In genomic region chr12:24830766-24831152, GRCm38 (mm10) we compare ENCODE assay signal across 7 mouse cellular contexts. TPM values are rescaled to one million over a fixed set of nuclear protein-coding genes. Genes with fewer than 3 reads are reported as not detected.
DNase-seq lines count a peak whose midpoint lies in the region; ATAC-seq and TF ChIP-seq lines count a peak whose summit lies in the region.

Gene Mboat2, plus strand, starts transcription at chr12:24830879.

- TF ChIP-seq CTCF in E14TG2a.4 (conservative IDR thresholded peaks at IDR 0.05; ENCODE audit: low read length): no peak

- H3K4me2 ChIP-seq in hindbrain, embryonic 14.5 days (replicated peaks): peak within 1 kb of the TSS; percentile 88

- WGBS in forebrain, embryonic 10.5 days: under 1% methylated on average over 24 of the region's 24 CpGs
- WGBS in hindbrain, embryonic 14.5 days: under 1% methylated on average over 24 of the region's 24 CpGs

- peaks cover 9% of the 10 kb centered on the region for H3K27me3 ChIP-seq in E14TG2a.4 (ENCODE audit: insufficient read depth, low read length)
- no peaks in the 10 kb centered on the region for H3K27me3 ChIP-seq in forebrain, embryonic 10.5 days (ENCODE audit: poor library complexity, severe bottlenecking)
- no peaks in the 10 kb centered on the region for H3K27me3 ChIP-seq in hindbrain, embryonic 14.5 days (ENCODE audit: control insufficient read depth, insufficient read depth, low read length)

- DNase-seq in forebrain, embryonic 10.5 days (ENCODE audit: extremely low spot score, low spot score): no peak
- DNase-seq in hindbrain, embryonic 14.5 days (ENCODE audit: low spot score): peak; percentile 73
- peak; percentile 39 to 54 for DNase-seq in left cerebral cortex, adult 18-20 months (ENCODE audit: low spot score in 2 of 2)
- DNase-seq in lung, postnatal 25 days (ENCODE audit: low spot score): peak; percentile 34
- DNase-seq in right cerebral cortex, postnatal 36 days (ENCODE audit: low spot score in 2 of 2): peak; percentile 17 to 24

- peak within 1 kb of the TSS; percentile 100 for H3K9ac ChIP-seq in hindbrain, embryonic 14.5 days

- H3K9me3 ChIP-seq in E14TG2a.4 (ENCODE audit: low read length): no peaks in the 10 kb centered on the region
- H3K9me3 ChIP-seq in forebrain, embryonic 10.5 days: no peaks in the 10 kb centered on the region
- H3K9me3 ChIP-seq in hindbrain, embryonic 14.5 days (ENCODE audit: control insufficient read depth, low read length): no peaks in the 10 kb centered on the region

- peaks cover 32% of the 10 kb centered on the region for H3K4me1 ChIP-seq in E14TG2a.4 (replicated peaks; ENCODE audit: low read depth, low read length)
- peaks cover 42% of the 10 kb centered on the region for H3K4me1 ChIP-seq in forebrain, embryonic 10.5 days
- H3K4me1 ChIP-seq in hindbrain, embryonic 14.5 days (replicated peaks; ENCODE audit: control insufficient read depth, insufficient read depth, low read length): peaks cover 50% of the 10 kb centered on the region

- peak within 1 kb of the TSS; percentile 99 for H3K27ac ChIP-seq in forebrain, embryonic 10.5 days
- H3K27ac ChIP-seq in hindbrain, embryonic 14.5 days: peak within 1 kb of the TSS; percentile 100

- H3K36me3 ChIP-seq in E14TG2a.4 (ENCODE audit: insufficient read depth, low read length): no peaks in the 10 kb centered on the region
- H3K36me3 ChIP-seq in forebrain, embryonic 10.5 days (replicated peaks): no peaks in the 10 kb centered on the region
- H3K36me3 ChIP-seq in hindbrain, embryonic 14.5 days (replicated peaks; ENCODE audit: control insufficient read depth, insufficient read depth): no peaks in the 10 kb centered on the region; the same call in 1 of the 2 replicates

- ATAC-seq in activated CD4-positive, CD25-positive, alpha-beta regulatory T cell, adult 4 months: peak; percentile 21
- ATAC-seq in hindbrain, embryonic 14.5 days (ENCODE audit: low FRiP score): peak; percentile 28

- peak within 1 kb of the TSS; percentile 93 for H3K4me3 ChIP-seq in E14TG2a.4 (replicated peaks; ENCODE audit: low read length)
- peak within 1 kb of the TSS; percentile 87 for H3K4me3 ChIP-seq in forebrain, embryonic 10.5 days
- H3K4me3 ChIP-seq in hindbrain, embryonic 14.5 days (replicated peaks; ENCODE audit: low read length): peak within 1 kb of the TSS; percentile 93

RNA-seq across cellular contexts. Expression of gene Mboat2, which starts in this region (rescaled TPM):
- polyA plus RNA-seq in activated CD4-positive, CD25-positive, alpha-beta regulatory T cell, adult 4 months (2017; shearing (Covaris generic)): under 1 TPM in 1 of 2 experiments, not detected in 1; 0.27 TPM
- 45.5 and 46.6 TPM in 2 replicates for polyA plus RNA-seq in forebrain, embryonic 10.5 days (2016; fragmentation: Nextera tagmentation; extraction: Ambion mirVana)
- 79.2 and 80.1 TPM in 2 replicates for polyA plus RNA-seq in hindbrain, embryonic 14.5 days (2014; fragmentation: Nextera tagmentation; extraction: Ambion mirVana)
- total RNA-seq in left cerebral cortex, adult 18-20 months (2021): 10 to 100 TPM; 85.0 to 94.7 TPM

Comparison
In these comparisons a context has a peak if more than half of its experiments do, and no peak if none do; other contexts are left out.
1. RNA of gene Mboat2 (polyA plus RNA-seq): 79.2 to 80.1 TPM in hindbrain, embryonic 14.5 days and 45.5 to 46.6 TPM in forebrain, embryonic 10.5 days; 0.27 TPM in activated CD4-positive, CD25-positive, alpha-beta regulatory T cell, adult 4 months; every median in the first group is over 10 times any median in the second.
2. Peak in ATAC-seq in activated CD4-positive, CD25-positive, alpha-beta regulatory T cell, adult 4 months; RNA of the gene not detected or under 1 TPM.
3. Peak in every context shown above with its lines, with median percentiles within 50 percentile points of each other: H3K4me3 ChIP-seq.